Mouse (Mus musculus) adrenal gland, postnatal 36 days (tissue): ENCODE results near the gene Hoxb6. TPM values are rescaled to one million over a fixed set of nuclear protein-coding genes. Genes with fewer than 3 reads are reported as not detected.
A peak's percentile ranks its signal among the peaks of the same experiment; 100 is the strongest.

ENCODE experiments used
- DNase-seq, 2 experiments: peaks; one replicate each; pipeline ENCODE4 v3.0.0; 2021; ENCODE audit warnings: mixed read lengths in 1 of 2
- total RNA-seq, 2 experiments: library from RNA; stranded (reverse); gene quantifications; 2 replicates each; pipeline ENCODE4 v1.2.3; 2021

The Hoxb6 gene
- total RNA-seq, 2 experiments from 2014 or later, result 43.9 to 62.2 TPM

DNA sequence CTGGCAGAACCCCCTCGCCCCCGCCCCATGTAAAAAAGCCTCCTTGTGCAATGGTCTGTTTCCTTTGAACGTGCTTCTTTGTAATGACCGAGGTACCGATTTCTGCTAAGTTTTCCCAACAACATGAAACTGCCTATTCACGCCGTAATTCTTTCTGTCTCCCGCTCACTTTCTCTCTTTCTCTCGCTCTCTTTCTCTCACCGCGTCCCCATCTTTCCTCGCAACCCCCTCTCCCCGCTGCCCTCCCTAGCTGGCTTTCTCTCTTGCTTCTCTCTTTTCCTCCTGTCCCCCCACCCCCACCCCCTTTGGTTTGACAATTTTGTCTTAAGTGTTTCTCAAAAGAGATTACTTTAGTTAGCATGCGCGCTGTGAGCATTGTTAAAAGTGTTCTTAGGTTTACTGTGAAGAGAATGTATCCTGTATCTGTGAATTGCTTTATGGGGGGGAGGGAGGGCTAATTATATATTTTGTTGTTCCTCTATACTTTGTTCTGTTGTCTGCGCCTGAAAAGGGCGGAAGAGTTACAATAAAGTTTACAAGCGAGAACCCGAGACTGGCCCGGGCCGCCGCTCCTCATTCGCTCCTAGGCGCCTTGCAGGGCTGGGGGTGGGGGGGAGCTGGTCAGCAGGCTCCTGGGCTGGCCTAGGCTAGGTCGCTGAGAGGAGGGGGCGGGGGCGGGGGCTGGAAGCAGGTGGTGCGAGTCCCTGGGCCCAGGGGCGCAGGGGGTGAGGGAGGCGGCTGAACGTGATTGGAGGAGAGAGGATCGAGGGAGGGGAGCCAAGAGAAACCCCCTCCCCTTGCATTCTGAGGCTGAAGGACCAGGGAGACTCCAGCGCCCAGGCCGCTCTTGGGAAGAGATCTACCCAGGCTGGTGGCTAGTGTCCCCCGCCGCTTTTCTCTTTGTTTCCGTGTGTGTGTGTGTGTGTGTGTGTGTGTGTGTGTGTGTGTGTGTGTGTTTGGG lies 7.2 kb upstream of the Hoxb6 start:
- peak; percentile 86 to 87 for DNase-seq

DNA sequence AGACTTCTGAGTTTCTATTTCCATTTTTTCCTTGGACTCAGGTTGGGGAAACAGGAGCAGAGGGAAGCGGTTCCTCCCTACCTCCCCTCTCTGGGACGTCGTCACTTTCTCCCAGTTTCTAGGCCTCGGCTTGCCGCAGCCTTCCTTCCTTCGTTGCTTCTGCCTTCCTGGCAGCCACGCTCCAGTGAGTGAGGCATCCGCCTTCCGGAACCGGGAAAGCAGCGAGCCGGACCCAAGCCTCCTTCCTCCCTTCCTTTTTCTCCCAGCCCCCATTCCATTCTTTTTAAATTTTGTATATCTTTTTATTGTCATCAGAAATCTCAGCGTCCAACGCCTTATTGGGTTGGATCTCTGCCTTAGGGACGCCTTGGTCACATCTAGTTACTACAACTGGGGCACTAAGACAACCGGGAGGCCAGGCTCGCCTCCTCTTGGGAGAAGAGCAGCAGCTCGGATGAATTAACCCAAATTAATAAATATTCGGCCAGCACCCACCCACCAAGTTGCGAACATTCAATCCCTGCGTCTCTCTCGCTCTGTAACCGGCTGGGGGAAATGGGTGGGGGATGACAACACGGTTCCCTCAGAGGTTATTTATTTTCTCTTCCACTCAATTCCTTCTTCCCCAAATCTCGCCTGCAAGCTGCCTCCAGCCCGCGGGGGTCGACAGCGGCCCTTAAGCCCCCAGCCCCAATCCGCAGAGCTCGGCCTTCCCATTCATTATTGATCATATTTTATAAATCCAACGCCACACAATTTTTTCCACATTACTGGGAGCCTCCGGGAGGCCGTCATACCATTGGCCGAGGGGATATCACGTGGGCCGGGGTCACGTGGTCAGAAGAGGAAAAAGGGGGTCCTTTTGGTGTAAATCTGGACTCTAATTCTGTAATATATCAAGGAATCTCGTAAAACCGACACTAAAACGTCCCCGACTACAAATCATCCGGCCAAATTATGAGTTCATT lies 6.2 kb upstream of the Hoxb6 start, which contains the start of gene Hoxb7:
Gene Hoxb7 (plus strand): TSS at position 853 of the 968 bp plus-strand sequence.
- peak; percentile 93 to 94 for DNase-seq

DNA sequence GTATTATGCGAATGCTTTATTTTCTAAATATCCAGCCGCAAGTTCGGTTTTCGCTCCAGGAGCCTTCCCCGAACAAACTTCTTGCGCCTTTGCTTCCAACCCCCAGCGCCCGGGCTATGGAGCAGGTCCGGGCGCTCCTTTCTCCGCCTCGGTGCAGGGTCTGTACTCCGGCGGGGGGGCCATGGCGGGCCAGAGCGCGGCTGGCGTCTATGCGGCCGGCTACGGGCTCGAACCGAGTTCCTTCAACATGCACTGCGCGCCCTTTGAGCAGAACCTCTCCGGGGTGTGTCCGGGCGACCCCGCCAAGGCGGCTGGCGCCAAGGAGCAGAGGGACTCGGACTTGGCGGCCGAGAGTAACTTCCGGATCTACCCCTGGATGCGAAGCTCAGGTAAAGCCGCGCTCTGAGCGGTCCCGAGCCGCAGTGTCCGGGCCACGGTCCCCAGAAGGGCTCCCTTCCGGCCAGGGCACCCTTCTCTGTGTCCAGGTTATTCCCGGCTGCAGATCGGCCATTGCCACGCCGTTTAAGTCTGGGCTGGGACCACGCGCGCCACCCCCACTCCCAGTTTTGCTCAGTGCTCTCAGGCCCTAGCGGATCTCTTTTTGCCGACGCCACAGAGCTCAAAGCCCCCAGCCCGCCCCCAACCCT lies 5.4 kb upstream of the Hoxb6 start:
- peak; percentile 63 to 72 for DNase-seq

DNA sequence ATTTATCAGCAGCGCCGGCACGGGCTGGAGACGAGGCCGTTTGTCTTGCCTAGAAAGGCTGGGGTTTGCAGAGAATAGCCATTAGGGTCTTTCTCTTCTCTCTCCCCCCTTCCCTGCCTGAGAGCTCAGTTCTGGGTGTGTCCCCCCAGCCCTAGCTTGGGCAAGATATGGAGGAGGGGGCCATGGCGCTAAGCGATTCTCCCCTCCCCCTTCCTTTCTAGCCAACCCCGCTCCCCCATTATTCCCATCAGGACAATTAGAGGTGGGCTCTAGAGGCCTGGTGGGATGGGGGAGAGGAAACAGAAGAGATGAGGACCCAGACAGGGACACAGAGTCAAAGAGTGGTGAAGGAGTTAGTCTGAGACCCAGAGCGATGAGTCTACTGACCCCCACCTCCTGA lies 4.9 kb upstream of the Hoxb6 start:
- DNase-seq, result peak in 1 of 2 experiments; percentile 20

DNA sequence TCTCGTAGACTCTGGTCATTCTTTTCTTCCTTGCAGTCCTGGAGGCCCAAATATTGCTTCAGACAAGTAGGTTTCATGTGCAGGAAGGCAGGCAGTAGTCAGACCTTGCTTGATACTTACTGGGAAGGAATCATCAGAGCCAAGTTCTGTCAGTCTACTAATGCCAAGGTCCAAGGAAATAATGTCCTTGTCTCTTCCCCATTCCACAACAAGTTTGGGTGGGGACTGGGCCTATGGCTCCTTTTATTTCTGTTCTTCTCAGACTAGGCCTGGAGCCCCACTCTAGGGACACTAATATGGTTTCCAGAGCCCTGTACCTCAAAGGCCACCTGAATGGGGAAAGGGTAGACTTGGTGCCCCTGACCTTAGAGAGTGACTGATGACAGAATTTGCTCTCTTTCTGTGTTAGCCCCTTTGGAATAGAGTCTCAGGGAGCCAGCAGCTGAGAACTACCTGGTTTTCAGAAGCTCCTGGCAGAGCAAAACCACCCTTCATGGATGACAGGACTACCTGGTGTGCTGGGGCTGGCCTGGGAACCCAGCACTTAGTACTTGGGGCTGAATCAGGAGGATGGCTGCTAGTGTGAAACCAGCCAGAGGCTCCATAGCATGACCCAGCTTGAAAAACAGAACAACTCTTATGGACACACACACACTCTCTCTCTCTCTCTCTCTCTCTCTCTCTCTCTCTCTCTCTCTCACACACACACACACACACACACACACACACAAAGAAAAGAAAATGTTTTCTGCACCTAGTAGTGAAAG lies 3.6 kb upstream of the Hoxb6 start:
- DNase-seq, result peak in 1 of 2 experiments; percentile 23

DNA sequence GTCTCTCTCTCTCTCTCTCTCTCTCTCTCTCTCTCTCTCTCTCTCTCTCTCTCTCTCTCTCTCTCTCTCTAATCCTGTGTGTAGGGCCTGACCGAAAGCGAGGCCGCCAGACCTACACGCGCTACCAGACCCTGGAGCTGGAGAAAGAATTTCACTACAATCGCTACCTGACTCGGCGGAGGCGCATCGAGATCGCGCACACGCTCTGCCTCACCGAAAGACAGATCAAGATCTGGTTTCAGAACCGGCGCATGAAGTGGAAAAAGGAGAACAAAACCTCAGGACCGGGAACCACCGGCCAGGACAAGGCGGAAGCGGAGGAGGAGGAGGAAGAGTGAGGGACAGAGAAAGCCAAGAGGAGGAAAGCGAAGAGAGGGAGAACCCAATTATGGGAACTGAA lies 3.0 kb upstream of the Hoxb6 start:
- DNase-seq, result peak in 1 of 2 experiments; percentile 32

DNA sequence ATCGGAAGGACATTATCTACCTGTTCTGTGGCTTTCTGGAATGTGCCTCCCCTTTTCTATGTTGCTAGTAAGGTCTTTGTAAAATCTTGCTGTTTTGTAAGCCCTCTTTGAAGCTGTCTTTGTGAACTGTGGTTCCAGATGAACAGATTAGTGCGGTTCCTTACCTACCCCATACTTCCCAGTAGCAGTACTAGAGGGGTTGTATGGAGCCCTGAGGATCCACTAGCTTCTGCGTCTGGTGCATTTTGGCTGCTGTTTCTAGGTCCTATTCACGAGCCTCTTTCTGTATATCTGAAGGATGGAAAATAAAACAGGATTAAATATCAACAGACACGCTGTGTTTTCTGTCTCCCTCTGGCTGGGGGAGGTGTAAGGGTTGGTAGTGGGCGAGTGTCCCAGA lies 2.4 kb upstream of the Hoxb6 start:
- no peak for DNase-seq

DNA sequence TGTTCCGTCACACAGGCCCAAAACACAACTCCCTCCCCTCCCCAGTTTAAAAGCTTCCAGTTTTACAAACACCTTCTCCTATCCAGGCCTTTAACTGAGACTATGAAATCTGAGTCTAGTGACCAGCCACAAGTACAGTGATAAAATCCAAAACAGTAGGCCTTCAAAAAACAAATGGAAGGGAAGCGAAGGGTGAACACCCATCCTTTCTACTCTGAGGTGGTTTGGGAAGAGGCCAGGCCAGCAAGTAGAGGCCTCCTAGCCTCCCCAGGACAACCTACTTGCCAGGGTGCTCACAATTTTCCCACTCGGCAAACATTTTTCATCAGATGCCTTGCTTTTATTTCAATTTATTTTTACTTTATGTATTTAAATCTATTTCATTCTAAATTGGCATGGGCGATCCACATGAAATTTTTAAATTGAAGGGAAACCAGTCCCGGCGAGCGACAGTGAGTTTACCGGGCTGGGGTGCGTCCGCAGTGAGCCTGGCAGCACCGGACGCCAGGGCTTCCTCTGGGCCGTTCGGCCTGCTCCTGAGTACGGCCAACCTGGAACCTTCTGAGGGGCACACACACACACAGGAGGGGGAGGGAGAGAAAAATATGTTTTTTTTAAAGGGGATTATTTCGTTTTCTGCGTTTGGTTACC lies 1.4 kb upstream of the Hoxb6 start:
- no peak for DNase-seq

DNA sequence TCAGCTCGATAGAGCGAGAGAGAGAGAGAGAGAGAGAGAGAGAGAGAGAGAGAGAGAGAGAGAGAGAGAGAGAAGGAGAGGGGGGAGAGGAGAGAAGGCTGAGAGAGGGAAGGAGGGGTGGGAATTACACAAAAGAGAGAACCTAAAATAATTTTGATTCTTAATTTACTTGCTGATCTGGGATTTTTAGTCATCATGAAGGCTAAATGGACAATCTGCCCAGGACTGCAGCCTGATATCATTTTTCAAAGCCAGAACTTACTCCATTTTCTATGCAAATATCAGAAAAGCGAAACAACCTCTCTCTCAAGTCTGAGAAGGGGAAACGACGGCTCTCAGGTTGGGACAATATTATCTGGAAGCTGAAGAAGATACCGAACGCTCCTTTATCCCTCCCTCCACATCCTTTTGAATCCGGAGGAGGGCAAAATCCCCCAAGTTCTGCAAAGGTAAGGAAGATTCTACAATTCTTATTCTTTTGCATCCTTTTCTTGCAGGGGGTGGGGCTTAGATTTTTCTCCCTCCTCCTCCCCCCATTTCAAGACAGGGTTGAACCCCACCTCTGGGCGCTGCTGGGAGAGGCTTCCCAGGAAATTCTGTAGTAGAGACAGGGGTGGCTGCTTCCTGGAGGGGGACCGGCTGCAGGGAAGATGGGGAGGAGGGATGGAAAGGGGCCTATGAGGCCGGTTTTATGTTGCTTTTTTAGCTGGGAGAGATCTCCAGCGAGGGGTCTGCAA lies 457 bp downstream of the Hoxb6 start:
- DNase-seq, result peak in 1 of 2 experiments; percentile 64

DNA sequence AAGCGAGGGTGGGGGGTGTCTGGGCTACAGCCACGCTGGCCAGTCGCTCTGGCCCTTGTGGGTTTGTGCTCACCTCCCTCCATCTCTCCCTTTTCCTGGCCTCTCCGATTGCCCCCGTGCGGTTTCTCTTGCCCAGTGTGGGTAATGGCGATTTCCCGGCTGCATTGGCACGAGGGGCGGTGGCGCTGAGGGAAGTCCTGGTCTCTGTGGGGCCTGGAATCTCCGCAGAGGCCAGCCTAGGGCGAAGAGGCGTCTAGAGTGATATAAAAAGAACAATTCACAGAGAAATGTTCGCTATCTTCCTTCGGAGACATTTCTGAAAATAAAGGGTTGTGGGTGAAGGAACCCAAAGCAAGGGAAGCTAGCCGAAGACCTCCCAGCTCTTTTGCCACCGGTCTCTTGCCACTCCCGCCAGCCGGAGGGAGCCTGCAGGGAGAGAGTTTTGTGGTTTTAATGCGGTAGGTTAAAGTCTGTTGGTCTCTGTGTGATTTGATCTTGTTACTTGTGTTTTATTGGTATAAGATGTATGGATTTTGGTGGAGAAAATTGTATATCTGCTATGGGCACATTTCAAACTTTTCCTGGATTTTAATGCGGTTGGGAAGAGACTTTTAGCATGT lies 1.1 kb downstream of the Hoxb6 start:
- no peak for DNase-seq

DNA sequence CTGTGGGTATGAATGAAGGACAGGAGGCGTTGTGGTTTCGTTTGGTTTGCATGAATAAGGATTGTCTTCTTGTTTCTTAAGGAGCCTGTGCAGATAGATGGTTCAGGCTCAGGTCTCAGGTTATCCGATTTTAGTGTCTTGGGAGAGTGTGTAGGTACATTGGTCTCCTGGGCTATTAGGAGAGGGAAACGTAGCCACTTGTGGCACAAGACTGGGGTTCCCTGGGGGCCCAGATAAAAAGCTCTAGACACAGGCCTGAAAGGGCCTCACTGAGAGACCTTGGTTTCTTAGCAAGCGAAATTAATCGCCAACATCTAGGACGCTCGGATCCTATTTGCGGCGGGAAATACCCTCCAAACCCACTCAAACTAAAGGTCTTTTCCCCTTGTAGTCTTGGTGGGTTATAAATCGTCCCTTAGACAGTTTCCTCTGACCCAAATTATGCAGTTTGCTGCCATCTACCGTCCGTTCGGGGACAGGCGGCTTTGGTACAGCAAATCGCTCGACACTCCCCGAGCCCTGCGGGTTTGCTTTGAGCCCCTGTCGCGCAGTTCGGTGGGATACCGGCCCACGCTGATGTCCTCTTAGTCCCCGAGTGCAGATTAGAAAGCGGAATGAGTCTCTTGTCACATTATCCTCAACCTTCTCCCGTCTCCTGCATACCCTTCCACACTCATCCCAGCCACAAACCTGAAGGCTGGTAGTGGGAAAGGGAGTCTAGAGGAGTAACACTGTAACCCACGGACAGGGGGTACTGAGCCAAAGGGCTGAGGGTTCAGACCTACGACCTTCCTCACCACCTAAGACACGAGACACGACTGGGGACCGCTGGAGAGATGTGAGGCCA lies 2.2 kb downstream of the Hoxb6 start:
- DNase-seq, result peak; percentile 89 to 91

DNA sequence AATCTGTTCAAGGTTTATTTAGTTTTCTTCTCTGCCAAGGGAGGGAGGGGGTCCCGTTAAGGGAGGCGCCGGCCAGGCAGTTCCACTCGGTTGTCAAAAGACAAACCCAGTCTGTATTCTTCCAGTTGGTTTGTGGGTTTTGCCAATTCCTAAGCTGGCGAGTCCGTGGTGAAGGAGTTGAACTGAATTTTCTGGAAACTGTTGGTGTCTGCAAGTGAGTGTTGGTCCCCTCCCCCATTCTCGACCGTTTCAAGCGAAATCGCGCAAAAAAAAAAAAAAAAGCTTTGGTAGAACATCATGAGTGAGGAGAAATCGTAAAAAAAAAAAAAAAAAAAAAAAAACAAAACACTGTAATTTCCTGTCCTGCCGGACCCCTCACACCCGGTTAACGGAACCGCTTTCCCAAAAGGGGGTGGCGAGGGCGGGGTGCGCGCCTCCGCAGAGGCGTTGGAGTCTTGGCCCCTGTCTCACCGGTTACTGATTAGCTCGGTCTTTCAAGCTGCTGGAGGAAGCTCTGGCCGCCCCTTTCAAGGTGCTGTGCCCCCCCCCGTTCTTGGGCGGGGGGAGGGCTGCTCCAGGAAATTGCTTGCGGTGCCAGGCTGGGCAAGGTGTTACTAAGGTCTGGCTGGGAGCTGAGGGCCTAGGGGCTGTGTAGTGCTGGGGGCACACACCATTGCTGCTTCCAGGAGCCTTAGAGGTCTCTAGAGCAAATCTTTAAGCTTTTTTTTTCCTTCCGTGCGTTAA lies 3.0 kb downstream of the Hoxb6 start:
- no peak for DNase-seq

DNA sequence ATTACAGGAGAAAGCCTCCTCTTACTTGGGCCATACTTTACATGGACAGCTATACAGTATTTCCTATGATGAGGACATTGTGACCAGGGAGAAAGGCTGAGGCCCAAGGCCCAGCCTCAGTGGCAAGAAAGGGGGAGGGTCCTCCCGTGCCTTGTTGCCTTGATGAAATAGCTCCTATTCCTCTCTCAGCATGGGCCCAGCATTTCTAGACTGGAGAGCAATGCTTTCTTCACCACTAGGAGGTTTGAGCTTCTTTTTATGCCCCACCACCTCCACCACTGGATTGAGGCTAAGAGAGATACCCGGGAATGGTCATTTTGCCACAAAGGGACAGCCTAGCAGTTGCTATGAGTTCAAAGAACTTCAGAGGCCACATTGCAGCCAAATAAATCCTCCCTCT lies 4.7 kb downstream of the Hoxb6 start:
- DNase-seq, result no peak

DNA sequence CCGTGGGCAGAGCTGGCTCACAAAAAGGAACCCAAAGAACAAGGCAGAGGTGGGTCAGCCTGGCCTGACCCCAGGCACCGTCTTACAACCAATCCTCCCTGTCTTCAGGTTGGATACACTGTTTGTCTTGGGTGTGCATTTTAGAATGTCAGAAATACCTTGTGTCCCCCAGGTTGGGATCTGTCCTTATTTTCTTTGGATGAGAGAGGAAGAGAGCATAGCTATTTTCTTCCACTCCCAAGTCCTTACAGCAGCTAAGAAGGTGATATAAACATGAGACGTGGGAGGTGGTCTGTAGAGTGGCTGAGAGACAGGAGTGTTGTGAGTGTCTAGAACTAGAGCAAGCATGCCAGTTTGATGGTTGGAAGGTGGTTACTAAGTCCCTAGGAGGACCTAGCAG lies 5.2 kb downstream of the Hoxb6 start:
- no peak for DNase-seq

DNA sequence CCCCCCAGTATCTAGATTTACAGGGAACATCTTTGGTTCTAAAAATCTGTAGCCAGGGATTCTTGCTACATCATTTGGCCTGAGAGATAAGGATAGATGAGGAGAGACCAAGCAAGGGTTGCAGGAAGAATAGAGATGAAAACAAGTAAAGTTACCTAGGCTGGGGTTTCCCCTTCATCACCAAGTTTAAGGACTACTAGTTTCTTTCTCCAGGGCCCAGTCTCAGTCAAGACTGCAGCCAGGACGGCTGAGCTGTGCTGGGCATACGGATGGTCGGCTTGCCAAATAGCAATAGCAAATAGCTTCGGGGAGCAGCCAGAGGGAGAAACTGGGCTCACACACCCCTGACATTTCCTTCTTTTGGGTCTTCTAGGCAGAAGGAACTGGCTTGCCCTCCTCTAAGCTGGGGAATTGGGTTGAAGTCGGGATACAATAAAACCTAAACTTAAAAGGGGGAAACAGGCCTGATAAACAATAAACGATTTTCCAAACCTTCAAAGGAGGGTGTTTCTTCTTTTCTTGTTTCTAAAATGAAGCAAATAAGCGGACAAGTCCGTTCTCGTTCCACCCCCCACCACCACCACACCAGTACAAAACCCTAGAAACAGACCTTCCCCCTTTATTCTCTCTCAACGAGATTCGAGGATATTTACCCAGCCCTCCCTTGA lies 5.8 kb downstream of the Hoxb6 start:
- no peak for DNase-seq

DNA sequence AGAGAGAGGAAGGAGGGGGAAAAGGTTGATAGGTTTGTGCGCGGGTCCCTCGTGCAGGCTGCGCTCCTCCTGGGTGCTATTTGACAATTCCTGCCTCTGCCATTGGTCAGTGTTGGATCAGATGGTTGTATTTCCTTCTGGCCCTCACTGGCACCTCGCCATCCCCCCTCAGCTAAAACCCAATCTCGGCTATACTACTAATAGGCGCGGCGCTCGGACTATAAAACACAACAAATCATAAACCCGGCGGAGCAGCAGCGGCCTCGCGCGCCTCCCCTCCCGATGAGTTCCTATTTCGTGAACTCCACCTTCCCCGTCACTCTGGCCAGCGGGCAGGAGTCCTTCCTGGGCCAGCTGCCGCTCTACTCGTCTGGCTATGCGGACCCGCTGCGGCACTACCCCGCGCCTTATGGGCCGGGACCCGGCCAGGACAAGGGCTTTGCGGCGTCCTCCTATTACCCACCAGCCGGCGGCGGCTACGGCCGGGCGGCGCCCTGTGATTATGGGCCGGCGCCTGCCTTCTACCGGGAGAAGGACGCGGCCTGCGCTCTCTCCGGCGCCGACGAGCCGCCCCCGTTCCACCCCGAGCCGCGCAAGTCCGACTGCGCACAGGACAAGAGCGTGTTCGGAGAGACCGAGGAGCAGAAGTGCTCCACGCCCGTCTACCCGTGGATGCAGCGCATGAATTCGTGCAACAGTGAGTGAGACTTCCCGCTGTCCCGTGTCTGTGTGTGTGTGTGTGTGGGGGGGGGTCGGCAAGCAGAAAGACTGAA lies 6.8 kb downstream of the Hoxb6 start:
- DNase-seq, result peak; percentile 89 to 91
